Mouse (Mus musculus): ENCODE measurements around the gene Pira2.
"Not testable (repeated sequence)": the region's sequence is repeated elsewhere in the genome, so short reads cannot be mapped to it uniquely, and the experiment has no call there.

DNA sequence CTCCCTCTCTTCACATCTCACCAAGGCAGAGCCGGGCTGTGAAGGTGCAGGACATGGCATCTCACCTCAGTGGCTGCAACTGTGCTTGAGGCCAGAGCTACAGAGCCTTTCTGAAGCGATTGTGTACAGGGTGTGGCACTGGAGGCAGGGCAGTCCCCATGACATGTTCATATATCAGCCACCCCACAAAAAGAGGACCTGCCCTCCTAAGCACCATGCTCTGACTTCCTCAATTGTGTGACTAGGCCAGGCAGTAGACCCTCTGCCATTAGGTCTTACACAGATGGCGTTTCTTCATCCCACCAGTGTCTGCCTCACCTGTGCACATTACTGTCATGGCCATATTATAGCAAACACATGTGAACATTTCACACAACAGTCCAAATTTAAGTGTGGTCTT lies 44.9 kb downstream of the Pira2 start:
- not testable (repeated sequence) for TF ChIP-seq CTCF (IDR thresholded peaks at IDR 0.05); EP300 (IDR thresholded peaks at IDR 0.05; ENCODE audit: insufficient read depth, low read depth, low read length); POLR2A (IDR thresholded peaks at IDR 0.05; ENCODE audit: insufficient read depth, low read depth, low read length)

Data from heart, adult 2 months (tissue).